Mouse (Mus musculus) small intestine, adult 2 months (tissue): ENCODE measurements at regions not wholly inside any gene's neighbourhood (a gene's known extent, or its start where the extent isn't known, plus 50 kb on each side); places are given as distances from the start of the nearest gene placed in this dataset.

Source experiments
- H3K27ac ChIP-seq: fragments of 200-500 bp; 2 replicates; pipeline ENCODE4 v1.5.1; 2012; ENCODE audit warnings: low read depth, low read length, control low read depth, inconsistent platforms; ENCODE audit not compliant: insufficient read depth
- H3K27me3 ChIP-seq: fragments of 200-500 bp; 2 replicates; pipeline ENCODE4 v1.6.1; 2012; ENCODE audit warnings: mild to moderate bottlenecking, moderate library complexity, low read length, inconsistent platforms; ENCODE audit not compliant: control insufficient read depth, insufficient read depth
- H3K36me3 ChIP-seq: fragments of 200-500 bp; 2 replicates; pipeline ENCODE4 v1.6.1; 2012; ENCODE audit warnings: mild to moderate bottlenecking, low read length, control low read depth, inconsistent platforms; ENCODE audit not compliant: control insufficient read depth, insufficient read depth
- H3K4me1 ChIP-seq: fragments of 200-500 bp; 2 replicates; pipeline ENCODE4 v1.6.1; 2012; ENCODE audit warnings: low read length, inconsistent platforms, mixed read lengths; ENCODE audit not compliant: control insufficient read depth, insufficient read depth, insufficient read length
- H3K4me3 ChIP-seq: fragments of 200-500 bp; 2 replicates; pipeline ENCODE4 v1.5.1; 2012; ENCODE audit warnings: low read depth, mild to moderate bottlenecking, control low read depth, inconsistent platforms, low read length, moderate library complexity
- CTCF ChIP-seq: fragments of 200-500 bp; IDR thresholded peaks from 2 replicates; pipeline ENCODE4 v1.5.1; 2012; ENCODE audit warnings: low read depth, mild to moderate bottlenecking, control low read depth, inconsistent platforms, low read length, moderate library complexity, mixed read lengths; ENCODE audit not compliant: insufficient replicate concordance, insufficient read length; ENCODE audit errors: extremely low read depth
- POLR2A ChIP-seq: fragments of 200-500 bp; IDR thresholded peaks from 2 replicates; pipeline ENCODE4 v1.6.1; 2012; ENCODE audit warnings: low read depth, mild to moderate bottlenecking, control low read depth, inconsistent platforms, low read length, moderate library complexity
- WGBS: fragments of 180-500 bp; shearing (Covaris S2); methylation state at CpG from one replicate; pipeline ENCODE4 v1.1.7; 2018; 5-methylcytosine and 5-hydroxymethylcytosine counted together

DNA sequence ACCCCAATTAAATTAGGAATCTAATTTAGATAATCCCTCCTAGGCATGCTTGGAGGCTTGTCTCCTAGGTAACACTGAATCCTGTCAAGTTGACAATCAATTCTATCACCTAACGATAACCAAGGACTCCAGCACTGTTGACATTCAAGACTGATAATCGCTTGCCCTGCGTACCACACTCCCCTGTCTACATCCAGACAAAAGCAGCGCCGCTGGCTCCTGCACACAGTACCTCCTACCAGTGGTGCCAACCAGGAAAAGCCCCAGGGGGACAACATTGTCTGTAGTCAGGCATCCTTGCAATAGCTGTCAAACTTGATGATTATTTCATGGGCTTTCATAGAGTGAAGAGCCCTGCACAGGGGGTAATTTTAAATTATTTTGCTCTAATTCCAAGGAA lies 253.4 kb upstream of the Prok2 start:
- H3K4me3 ChIP-seq = no peak overlapping the region
- no peaks in the 10 kb centered on the region for H3K27me3 ChIP-seq
- no peaks in the 10 kb centered on the region for H3K4me1 ChIP-seq
- TF ChIP-seq POLR2A (no peak), CTCF (no peak)
- no peak overlapping the region for H3K27ac ChIP-seq
- no peaks in the 10 kb centered on the region for H3K36me3 ChIP-seq
- 35% methylated on average over 5 of the region's 5 CpGs for WGBS

DNA sequence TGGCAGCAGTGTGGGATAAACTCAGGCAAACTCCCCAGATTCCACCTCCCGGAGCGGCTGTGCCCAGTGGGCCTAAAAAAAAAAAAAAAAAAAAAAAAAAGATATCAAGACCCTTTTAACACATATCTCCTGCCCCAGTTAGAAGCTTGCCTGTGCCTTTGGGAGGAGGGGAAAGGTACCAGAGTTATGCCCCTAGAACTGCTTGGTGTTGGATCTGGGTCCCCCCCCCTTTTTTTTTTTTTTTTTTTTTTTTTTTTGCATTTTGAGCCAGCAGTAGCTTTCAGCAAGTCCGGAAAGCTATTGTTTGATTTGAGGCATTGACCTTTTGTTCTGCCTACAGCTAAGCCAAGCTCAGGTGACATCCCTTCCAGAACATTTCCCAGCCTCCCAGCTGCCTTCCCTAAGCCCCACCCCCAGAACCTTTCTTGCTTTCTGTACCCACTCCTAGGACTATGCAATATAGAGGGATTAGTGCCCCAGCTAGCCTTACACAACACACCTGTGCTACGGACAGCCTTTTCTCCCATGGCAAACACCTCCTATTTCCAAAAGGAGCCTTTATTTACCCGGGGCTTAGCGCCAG lies 252.1 kb upstream of the Prok2 start:
- Histone ChIP-seq H3K4me1 (no peaks in the 10 kb centered on the region), H3K36me3 (no peaks in the 10 kb centered on the region), H3K27me3 (no peaks in the 10 kb centered on the region), H3K4me3 (no peak overlapping the region), H3K27ac (no peak overlapping the region)
- TF ChIP-seq POLR2A = no peak
- 53% methylated on average over 6 of the region's 6 CpGs for WGBS

DNA sequence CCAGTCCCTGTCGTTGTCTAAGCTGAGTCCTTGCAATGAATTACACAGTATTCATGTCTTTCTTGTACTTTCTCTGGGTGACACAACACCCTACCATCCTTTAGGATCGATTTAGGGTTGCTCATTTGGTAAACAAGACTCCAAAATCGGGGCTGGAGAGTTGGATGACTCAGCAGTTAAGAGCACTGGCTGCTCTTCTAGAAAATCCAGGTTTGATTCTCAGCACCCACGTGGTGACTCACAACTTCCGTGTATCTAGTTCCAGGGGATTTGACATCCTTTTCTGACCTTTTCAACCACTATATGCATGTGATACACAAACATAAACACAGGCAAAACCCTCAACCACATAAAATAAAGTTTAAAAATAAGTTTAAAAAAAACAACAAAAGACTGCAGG lies 250.0 kb upstream of the Prok2 start:
- H3K4me1 ChIP-seq = no peaks in the 10 kb centered on the region
- H3K27me3 ChIP-seq = no peaks in the 10 kb centered on the region
- no peak for TF ChIP-seq CTCF
- TF ChIP-seq POLR2A = no peak
- no peak overlapping the region for H3K4me3 ChIP-seq
- no peak overlapping the region for H3K27ac ChIP-seq
- WGBS = 44% methylated on average over 5 of the region's 5 CpGs
- no peaks in the 10 kb centered on the region for H3K36me3 ChIP-seq

DNA sequence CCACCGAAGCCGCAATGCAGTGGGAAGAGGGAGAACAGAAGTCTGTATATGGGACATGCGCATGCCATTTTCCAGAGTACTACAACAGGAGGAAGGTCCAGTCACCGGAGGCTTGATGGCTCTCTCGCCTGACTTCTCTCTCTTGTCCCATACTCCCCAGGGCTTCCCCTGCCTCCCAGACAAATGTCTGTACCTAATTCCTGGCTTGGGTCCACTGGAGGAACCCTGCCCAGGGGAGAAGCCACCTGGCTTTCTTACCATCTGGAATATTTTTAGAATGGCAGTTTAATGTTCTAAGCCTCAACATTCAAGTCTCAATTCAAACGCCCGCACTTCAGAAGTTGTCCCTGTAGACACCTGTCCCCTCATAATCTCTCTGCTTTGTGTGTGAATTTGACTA lies 249.3 kb upstream of the Prok2 start:
- H3K27ac ChIP-seq = no peak overlapping the region
- WGBS = 95% methylated on average over 7 of the region's 7 CpGs
- H3K27me3 ChIP-seq = no peaks in the 10 kb centered on the region
- TF ChIP-seq CTCF (no peak), POLR2A (no peak)
- no peaks in the 10 kb centered on the region for H3K36me3 ChIP-seq
- no peak overlapping the region for H3K4me3 ChIP-seq
- H3K4me1 ChIP-seq = no peaks in the 10 kb centered on the region

DNA sequence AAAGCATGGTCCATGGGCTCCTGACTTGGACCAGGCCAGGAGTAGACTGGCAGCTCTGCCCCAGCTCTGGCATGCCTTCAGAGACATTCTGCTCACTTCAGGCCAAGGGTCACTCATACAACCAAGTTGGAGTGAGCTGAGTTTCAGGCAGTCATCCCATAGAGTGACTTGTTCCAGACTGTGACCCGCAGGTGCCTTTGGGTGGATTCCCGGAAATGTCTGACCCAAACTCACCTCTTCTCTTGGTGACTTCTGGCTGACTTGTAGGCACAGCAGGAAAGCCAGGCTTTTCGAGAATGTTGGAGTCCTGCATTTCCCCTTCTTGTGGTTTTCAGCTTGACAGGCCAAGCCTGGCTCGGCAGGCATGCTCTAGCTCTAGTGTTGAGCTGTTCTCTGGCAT lies 248.3 kb upstream of the Prok2 start:
- Histone ChIP-seq H3K27me3 (no peaks in the 10 kb centered on the region), H3K36me3 (no peaks in the 10 kb centered on the region), H3K27ac (no peak overlapping the region), H3K4me3 (no peak overlapping the region), H3K4me1 (no peaks in the 10 kb centered on the region)
- TF ChIP-seq POLR2A (no peak), CTCF (no peak)
- WGBS = 74% methylated on average over 4 of the region's 4 CpGs

DNA sequence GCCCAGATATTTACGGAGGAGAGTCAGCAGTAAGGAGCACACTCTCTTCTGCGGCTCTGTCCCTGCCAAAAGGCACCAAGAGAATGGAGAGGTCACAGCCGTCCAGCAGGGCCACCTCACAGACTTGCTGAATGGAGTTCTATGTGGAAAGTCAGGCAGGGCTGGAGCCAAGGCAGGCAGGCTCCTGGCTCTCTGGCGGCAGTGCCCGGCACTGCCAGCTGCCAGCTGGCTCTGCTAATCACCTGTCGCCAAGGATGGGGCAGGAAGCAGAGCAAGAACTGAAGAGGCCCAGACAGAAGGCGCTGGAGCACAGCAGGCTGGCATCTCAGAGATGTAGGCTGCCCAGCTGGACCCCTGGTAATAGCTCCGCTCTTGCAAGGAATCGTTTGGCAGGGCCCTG lies 245.2 kb upstream of the Prok2 start:
- no peak overlapping the region for H3K4me3 ChIP-seq
- WGBS = 43% methylated on average over 9 of the region's 9 CpGs
- no peak overlapping the region for H3K27ac ChIP-seq
- no peaks in the 10 kb centered on the region for H3K36me3 ChIP-seq
- H3K27me3 ChIP-seq = no peaks in the 10 kb centered on the region
- TF ChIP-seq POLR2A (no peak), CTCF (no peak)
- H3K4me1 ChIP-seq = no peaks in the 10 kb centered on the region

DNA sequence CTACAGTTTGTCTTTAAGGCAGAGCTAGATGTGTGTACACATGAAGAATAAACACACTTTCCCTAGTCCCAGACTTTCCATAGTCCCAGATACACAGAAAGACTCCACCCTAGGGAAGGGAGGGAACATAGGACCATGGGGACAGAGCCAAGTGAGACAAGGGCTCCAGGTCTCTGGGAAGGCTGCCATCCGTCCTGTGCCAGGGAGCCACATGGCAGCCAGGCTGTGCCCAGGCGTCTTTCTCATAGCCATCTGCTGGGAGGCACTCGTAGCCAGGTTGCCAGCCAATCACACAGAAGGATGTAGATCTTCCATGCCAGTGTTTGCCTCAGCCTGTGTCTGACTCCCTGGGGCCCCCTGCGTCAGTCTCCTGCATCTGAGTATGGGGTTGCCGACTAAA lies 242.7 kb upstream of the Prok2 start:
- no peaks in the 10 kb centered on the region for H3K4me1 ChIP-seq
- TF ChIP-seq POLR2A (no peak), CTCF (no peak)
- no peak overlapping the region for H3K4me3 ChIP-seq
- WGBS = 35% methylated on average over 5 of the region's 5 CpGs
- no peaks in the 10 kb centered on the region for H3K36me3 ChIP-seq
- no peak overlapping the region for H3K27ac ChIP-seq
- no peaks in the 10 kb centered on the region for H3K27me3 ChIP-seq

DNA sequence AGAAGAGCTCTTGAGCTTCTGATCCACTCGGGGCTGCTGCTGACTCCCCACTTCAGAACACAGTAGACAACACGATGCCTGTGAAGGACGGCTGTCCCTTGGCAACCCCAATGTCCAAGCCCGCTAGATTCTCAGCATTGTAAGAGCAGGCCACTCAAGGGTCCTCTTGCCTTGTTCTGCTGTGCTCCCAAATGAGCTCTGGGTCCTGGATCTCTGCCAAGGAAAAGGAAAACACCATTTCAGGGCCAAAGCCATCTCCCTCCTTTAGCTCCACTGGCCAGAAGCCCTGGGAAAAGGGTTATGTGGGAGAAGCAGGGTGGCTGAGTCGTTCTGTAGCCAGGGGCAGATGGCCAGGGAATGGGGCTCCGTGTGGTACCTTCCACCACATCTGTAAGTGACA lies 241.3 kb upstream of the Prok2 start:
- 80% methylated on average over 6 of the region's 6 CpGs for WGBS
- Histone ChIP-seq H3K4me1 (no peaks in the 10 kb centered on the region), H3K36me3 (no peaks in the 10 kb centered on the region), H3K27me3 (no peaks in the 10 kb centered on the region), H3K27ac (no peak overlapping the region), H3K4me3 (no peak overlapping the region)
- TF ChIP-seq POLR2A = no peak
- no peak for TF ChIP-seq CTCF
